Mouse (Mus musculus): ENCODE measurements around the gene Adam33.
"Not testable (repeated sequence)": the region's sequence is repeated elsewhere in the genome, so short reads cannot be mapped to it uniquely, and the experiment has no call there.

Gene Adam33

DNA sequence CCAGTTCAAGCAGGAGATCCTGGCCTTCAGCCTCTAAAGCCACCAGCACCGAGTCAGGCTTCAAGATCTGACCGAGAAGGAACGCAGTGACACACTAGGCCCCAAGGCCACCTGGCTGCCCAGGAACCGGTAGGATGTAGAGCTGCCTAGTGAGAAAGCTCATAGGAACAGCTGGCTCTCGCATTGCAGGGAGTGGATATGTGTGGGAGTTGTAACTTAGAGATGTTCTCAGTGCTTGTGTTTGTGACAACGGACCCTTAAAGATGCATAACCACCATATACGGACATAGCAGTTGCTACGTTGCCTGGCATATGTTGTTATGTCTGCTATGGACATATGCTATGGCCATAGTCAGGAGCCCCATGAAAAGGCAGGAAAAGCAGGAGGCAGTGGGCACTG lies 4.9 kb downstream of the Adam33 start:
- DNase-seq (ENCODE audit: low read depth, low spot score), result no peak

DNA sequence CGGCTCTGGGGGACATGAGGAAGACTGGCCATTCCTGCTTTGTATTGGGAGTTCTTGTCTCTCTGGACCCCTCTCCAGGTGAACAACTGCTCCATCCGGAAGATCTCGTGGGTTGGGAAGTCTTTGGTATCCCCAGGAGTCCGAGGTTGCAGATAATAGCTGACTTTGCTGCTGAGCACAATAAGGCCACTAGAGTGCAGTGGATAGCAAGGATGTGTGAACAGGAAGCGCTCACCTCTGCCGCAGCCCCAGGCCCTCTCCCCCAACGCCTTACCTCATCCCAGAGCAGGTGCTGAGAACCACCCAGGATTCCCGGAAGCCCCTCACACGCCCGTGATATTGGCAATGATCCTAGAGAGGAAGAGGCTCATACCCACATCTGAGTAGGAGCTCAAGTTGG lies 7.4 kb downstream of the Adam33 start:
- no peak for DNase-seq (ENCODE audit: low read depth, low spot score)

DNA sequence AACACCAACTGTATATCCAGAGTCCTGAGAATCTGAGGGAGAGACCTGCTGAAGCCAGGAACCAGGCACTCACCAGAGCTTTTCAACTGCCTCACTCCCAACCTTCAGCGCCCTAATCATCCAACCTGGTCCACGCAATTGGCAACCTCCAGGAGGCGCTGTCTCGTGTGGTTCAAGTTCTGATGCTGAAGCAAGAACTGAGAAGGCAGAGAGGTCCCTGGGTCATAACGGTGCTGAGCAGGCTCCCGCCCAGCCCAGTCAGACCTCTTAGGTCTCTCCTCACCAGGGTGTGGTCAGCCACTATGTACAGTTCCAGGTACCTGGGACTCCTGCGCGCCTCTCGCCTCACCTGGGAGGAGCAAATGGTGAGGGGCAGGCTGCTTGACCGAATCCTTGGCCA lies 8.0 kb downstream of the Adam33 start:
- DNase-seq (ENCODE audit: low read depth, low spot score), result no peak

GRCm38 (mm10) chr2:131054646-131055264 lies 8.9 kb downstream of the Adam33 start:
- no peak for DNase-seq (ENCODE audit: low read depth, low spot score)

GRCm38 (mm10) chr2:131053851-131054645 lies 9.6 kb downstream of the Adam33 start:
- DNase-seq (ENCODE audit: low read depth, low spot score), result no peak

DNA sequence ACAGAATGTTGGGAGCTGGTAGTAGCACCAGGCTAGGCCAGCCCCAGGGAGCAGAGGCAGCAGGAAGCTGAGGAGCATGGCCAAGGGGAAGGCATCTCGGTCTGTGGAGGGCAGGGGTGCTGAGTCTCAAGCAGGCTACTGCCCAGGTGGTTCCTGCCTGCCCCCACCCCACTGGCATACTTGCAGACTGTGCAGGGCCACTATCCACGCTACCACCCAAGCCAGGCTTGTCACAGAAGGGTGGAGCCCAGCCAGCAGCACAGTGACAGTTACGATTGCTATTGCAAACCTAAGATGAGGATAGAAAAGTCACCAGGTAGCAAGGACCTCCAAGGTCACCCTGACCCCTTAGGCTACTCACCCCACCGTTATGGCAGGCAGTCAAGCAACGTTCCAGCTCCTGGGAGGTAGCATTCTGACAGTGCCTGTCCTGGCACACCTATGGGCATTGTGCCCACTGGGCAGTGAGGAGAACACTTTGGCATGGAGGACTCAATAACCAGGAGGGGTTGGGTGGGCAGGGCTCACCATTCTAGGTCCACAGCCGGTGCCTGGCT lies 10.7 kb downstream of the Adam33 start:
- DNase-seq (ENCODE audit: low read depth, low spot score), result no peak

GRCm38 (mm10) chr2:131052043-131052442 lies 11.6 kb downstream of the Adam33 start:
- DNase-seq (ENCODE audit: low read depth, low spot score), result no peak

DNA sequence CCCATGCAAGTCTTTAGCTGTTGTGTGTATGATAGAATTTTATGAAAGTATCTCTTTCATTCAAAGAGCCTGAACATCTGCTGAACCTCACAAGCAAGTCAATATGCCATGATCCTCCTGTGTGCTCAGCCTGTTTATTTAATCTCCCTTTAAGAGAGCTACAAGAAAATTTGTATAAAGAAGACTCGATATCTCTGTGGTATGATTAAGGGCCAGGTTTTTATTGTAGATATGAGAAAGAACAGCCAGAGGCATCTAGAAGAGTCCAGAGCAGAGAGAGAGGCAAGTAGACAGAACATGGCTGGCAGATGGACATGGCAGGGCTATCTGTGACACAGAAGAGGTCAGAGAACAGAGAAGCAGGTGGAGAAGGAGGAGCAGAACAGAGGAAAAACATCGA lies 17.6 kb downstream of the Adam33 start:
- no peak for DNase-seq (ENCODE audit: low read depth, low spot score)

DNA sequence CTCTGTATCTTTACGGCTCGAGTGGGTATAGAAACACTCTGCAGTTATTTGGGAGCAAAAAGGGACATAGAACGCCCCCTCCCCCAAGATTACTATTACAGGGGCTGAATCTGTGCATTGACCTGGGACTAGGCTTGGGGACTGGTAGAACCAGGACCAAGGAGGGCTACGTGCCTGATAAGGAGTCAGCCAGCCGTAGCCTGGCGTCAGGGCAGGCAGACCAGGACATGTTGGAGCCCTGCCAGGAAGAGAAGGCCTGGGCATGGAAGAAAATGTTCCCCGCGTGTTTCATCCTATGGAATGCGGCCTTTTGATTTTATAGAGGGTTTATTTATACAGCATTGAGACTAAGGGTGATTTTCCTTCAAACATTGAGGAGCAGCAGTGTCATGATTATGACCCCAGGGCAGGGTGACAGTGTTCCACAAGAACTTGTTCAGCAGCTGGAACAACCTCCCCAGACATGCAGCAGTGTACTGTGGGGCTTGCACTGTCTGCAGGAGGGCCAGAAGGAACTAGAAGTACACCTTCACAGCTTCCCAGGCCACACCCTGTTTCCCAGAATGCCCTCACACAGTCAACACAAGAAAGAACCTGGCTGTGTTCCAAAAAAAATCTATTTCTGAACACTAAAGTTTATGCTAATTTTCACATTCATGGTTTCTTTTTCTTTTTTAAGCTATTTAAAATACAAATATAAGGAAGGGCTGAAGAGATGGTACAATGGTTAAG lies 18.5 kb downstream of the Adam33 start:
- no peak for DNase-seq (ENCODE audit: low read depth, low spot score)

DNA sequence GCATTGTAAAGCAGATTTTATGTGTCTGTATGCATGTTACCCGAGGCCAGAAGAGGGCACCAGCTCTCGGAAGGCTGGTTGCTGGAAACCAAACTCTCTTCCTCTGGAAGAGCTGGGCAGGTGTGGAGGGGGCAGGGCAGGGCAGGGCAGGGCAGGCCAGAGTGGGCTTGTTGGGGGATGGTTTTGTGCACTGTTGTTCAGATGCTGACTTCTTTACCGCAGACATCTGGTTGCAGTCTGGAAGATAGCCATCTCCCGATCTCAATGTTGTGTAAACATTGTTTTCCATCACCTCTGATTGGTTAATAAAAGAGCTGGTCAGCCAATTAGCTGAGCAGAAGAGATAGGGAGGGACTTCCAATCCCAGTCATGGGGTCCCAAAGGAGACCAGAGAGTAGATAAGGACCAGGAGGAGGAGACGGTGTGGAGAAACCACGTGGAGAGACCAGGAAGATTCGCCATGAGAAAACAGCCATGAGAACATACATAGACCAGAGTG lies 19.2 kb downstream of the Adam33 start:
- no peak for DNase-seq (ENCODE audit: low read depth, low spot score)

DNA sequence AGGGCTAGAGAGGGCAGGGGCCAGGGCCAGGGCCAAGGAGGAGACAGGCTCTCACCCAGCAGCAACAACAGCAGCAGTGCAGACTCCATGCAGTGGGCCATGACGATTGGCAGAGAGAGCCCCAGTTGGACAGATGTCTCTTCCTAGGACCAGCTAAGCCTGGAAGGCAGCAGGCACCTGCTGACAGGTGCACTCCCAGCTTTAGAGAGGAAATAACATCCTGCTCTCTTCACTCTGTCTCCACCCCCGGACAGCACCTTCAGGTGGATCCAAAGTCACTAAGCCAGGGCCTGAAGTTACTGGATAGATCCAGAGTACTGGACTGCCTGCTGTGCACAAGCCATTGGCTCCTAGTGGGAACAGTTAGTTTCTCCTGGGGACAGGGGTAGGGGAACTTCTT lies 20.6 kb downstream of the Adam33 start, which contains the start of gene Gfra4:
Gene Gfra4 (minus strand): TSS at position 101 of the 400 bp plus-strand sequence.
- DNase-seq (ENCODE audit: low read depth, low spot score), result no peak

- no peak for DNase-seq (ENCODE audit: low read depth, low spot score)
These were observed 22.5 kb downstream of the Adam33 start for GRCm38 (mm10) chr2:131040854-131041825.

DNA sequence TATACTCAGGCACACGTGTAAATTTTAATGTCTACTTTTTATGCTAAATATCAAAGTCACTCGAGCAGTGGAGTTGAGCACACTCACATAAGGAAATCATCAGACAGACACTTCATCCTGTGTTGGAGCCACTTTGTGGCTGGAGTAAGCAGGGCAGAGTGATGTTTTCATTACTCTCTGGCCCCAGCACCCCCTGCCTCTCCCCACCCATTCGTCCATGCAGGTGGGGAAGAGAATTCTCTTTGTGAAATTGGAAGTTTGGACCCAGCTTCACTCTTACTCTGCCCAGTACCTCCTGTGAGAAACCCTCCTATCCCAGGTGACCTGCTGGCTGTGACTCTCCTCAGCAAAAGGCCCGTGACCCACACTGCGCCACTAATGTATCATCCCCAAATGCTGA lies 24.9 kb downstream of the Adam33 start:
- no peak for DNase-seq (ENCODE audit: low read depth, low spot score)

GRCm38 (mm10) chr2:131038197-131038596 lies 25.4 kb downstream of the Adam33 start:
- no peak for DNase-seq (ENCODE audit: low read depth, low spot score)

DNA sequence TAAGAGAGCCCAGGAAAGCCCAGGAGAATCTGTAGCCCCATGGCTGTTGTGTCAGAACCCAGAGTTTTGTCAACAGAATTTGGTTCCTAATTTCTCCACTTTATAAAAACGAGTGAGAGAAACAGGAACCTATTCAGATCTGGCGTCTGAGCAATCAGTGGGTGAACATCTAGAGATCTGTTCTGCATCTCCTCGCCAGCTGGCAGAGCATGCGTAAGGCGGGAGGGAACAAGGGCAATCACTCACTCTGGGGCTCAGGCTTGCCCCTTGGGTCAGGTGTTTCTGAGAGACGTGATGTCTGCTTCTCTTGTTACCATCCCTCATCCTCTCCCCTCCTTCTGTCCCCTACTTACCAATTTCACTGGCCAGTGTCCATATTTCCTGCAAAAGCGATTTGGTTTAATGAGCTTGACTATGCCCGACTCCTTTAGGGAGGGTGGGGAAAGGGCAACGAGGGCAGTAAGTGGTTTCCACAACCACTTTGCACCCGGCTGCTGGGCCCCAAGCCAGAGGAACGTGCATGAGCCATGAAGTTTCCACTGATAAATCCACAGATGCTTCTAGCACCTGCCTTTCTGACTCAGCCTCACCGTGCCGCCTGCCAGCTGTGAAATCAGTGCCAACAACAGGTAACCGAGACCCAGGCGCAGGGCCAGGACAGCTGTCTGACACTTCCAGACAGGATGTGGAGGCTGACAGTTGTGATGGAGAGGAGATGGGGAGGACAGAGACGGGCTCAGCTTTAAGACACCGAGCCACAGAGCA lies 26.2 kb downstream of the Adam33 start:
- no peak for DNase-seq (ENCODE audit: low read depth, low spot score)

GRCm38 (mm10) chr2:131036757-131037156 lies 26.9 kb downstream of the Adam33 start:
- DNase-seq (ENCODE audit: low read depth, low spot score), result no peak

GRCm38 (mm10) chr2:131036343-131036742 lies 27.3 kb downstream of the Adam33 start:
- DNase-seq (ENCODE audit: low read depth, low spot score), result no peak

DNA sequence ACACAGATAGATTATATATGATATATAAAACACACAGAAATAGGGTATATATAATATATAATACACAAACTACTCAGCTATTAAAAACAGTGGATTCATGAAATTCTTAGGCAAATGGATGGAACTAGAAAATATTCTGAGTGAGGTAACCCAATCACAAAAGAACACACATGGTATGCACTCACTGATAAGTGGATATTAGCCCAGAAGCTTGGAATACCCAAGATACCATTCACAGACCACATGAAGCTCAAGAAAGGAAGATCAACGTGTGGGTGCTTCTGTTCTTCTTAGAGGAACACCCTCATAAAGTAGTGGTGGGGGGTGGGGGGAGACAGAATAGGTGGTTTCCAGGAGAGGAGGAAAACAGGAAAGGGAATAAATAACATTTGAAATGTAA lies 32.2 kb downstream of the Adam33 start:
- DNase-seq (ENCODE audit: low read depth, low spot score), result not testable (repeated sequence)

GRCm38 (mm10) chr2:131030998-131031397 lies 32.6 kb downstream of the Adam33 start:
- no peak for DNase-seq (ENCODE audit: low read depth, low spot score)

DNA sequence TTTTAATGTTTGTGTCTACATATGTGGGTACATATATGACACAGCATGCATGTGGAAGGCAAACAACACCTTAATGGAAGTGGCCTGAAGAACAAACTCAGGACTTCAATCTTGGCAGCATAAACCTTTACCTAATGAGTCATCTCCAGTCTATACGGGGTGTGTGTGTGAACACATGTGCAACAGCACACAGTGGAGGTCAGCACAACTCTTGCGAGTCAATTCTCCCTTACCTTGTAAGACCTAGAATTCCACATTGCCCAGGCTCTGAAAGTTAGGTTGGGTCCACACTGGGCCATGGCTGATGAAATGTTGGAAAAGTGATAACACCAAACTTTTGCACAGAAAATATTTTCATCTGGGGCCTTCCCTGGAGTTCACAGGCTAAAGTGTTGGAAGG lies 33.1 kb downstream of the Adam33 start:
- DNase-seq (ENCODE audit: low read depth, low spot score), result no peak
